Mouse (Mus musculus): Measurements from ENCODE around the gene Tmcc2. TPM values are rescaled to one million over a fixed set of nuclear protein-coding genes. Genes with fewer than 3 reads are reported as not detected.

Tmcc2 gene
- total and polyA plus RNA-seq, 3 experiments, result 0.14 to 0.34 TPM; not detected in 1

GRCm38 (mm10) chr1:132348401-132348800 lies 42.7 kb downstream of the Tmcc2 start:
- peaks cover 9 to 67% of the 10 kb centered on the region in 2 experiments for H3K36me3 ChIP-seq (replicated peaks in 1 of 2; ENCODE audit: control insufficient read depth in 1 of 2, insufficient read depth in 1 of 2, low read length in 1 of 2)
- no peak overlapping the region for H3K27ac ChIP-seq (ENCODE audit: insufficient read depth, low read depth)
- H3K4me2 ChIP-seq (ENCODE audit: insufficient read depth, low read depth, poor library complexity, severe bottlenecking), result no peak overlapping the region
- in situ Hi-C loops (cut with MboI; ENCODE audit: low pct_ligation_motif_present, low pct_unique_long_range_greater_than_20kb, low sequenced_read_pairs), result no loop called here
- no peaks in the 10 kb centered on the region for H3K27me3 ChIP-seq (replicated peaks)
- H3K79me2 ChIP-seq (replicated peaks; ENCODE audit: control insufficient read depth, extremely low read depth, insufficient read depth, poor library complexity, severe bottlenecking), result no peaks in the 10 kb centered on the region
- TF ChIP-seq ZNF384 (IDR thresholded peaks at IDR 0.05; ENCODE audit: low read depth, low read length) (no peak), JUN (IDR thresholded peaks at IDR 0.05; ENCODE audit: insufficient read depth, low read depth, low read length) (no peak), POLR2A (IDR thresholded peaks at IDR 0.05; ENCODE audit: low read depth, low read length) (no peak), MEF2A (IDR thresholded peaks at IDR 0.05; ENCODE audit: borderline replicate concordance, low read depth, low read length) (no peak), SMC3 (IDR thresholded peaks at IDR 0.05; ENCODE audit: low read depth, low read length) (no peak), ZKSCAN1 (IDR thresholded peaks at IDR 0.05; ENCODE audit: borderline replicate concordance, low read depth, low read length) (no peak), USF2 (conservative IDR thresholded peaks at IDR 0.05; ENCODE audit: low read depth, low read length) (no peak), CHD1 (IDR thresholded peaks at IDR 0.05; ENCODE audit: low read depth, low read length) (no peak), MAFK (IDR thresholded peaks at IDR 0.05; ENCODE audit: insufficient replicate concordance, low read length) (no peak), CHD2 (IDR thresholded peaks at IDR 0.05; ENCODE audit: low read length) (no peak), RCOR1 (conservative IDR thresholded peaks at IDR 0.05; ENCODE audit: low read depth, low read length) (no peak), KAT2A (IDR thresholded peaks at IDR 0.05; ENCODE audit: insufficient replicate concordance, low read length) (no peak), USF1 (IDR thresholded peaks at IDR 0.05; ENCODE audit: low read depth, low read length) (no peak), MXI1 (IDR thresholded peaks at IDR 0.05; ENCODE audit: low read depth, low read length) (no peak), IRF4 (IDR thresholded peaks at IDR 0.05; ENCODE audit: low read depth, low read length) (no peak), TCF12 (IDR thresholded peaks at IDR 0.05; ENCODE audit: low read depth, low read length) (no peak), GABPA (IDR thresholded peaks at IDR 0.05; ENCODE audit: insufficient replicate concordance, low read depth, low read length) (no peak), JUND (conservative IDR thresholded peaks at IDR 0.05; ENCODE audit: low read depth, low read length) (no peak), CTCF (conservative IDR thresholded peaks at IDR 0.05 in 1 of 2, IDR thresholded peaks at IDR 0.05 in 1 of 2; ENCODE audit: low read depth in 2 of 2, low read length in 2 of 2) (no peak)
- dilution Hi-C loops (cut with MboI; ENCODE audit: extremely low pct_ligation_motif_present, extremely low pct_unique_long_range_greater_than_20kb, low sequenced_read_pairs), result no loop called here
- H3K4me3 ChIP-seq (replicated peaks in 1 of 3; ENCODE audit: low read depth in 2 of 3, low read length in 2 of 3, poor library complexity in 1 of 3), result no peak overlapping the region
- H3K9me3 ChIP-seq (replicated peaks; ENCODE audit: low read length), result peaks cover 12% of the 10 kb centered on the region
- H3K4me1 ChIP-seq (ENCODE audit: control insufficient read depth in 1 of 2, insufficient read depth in 2 of 2), result peaks cover 5 to 30% of the 10 kb centered on the region in 2 experiments
- H3K9ac ChIP-seq (ENCODE audit: insufficient read depth, low read depth), result no peak overlapping the region
- no peak for DNase-seq (ENCODE audit: extremely low read depth)

GRCm38 (mm10) chr1:132346951-132347350 lies 44.1 kb downstream of the Tmcc2 start:
- peaks cover 9 to 64% of the 10 kb centered on the region in 2 experiments for H3K36me3 ChIP-seq (replicated peaks in 1 of 2; ENCODE audit: control insufficient read depth in 1 of 2, insufficient read depth in 1 of 2, low read length in 1 of 2)
- H3K9me3 ChIP-seq (replicated peaks; ENCODE audit: low read length), result peaks cover 12% of the 10 kb centered on the region
- no peaks in the 10 kb centered on the region for H3K27me3 ChIP-seq (replicated peaks)
- in situ Hi-C loops (cut with MboI; ENCODE audit: low pct_ligation_motif_present, low pct_unique_long_range_greater_than_20kb, low sequenced_read_pairs) (no loop called here), dilution Hi-C loops (cut with MboI; ENCODE audit: extremely low pct_ligation_motif_present, extremely low pct_unique_long_range_greater_than_20kb, low sequenced_read_pairs) (no loop called here)
- H3K4me3 ChIP-seq (replicated peaks in 1 of 3; ENCODE audit: low read depth in 2 of 3, low read length in 2 of 3, poor library complexity in 1 of 3), result no peak overlapping the region
- H3K4me2 ChIP-seq (ENCODE audit: insufficient read depth, low read depth, poor library complexity, severe bottlenecking), result no peak overlapping the region
- no peak for TF ChIP-seq ZKSCAN1 (IDR thresholded peaks at IDR 0.05; ENCODE audit: borderline replicate concordance, low read depth, low read length)
- TF ChIP-seq EP300 (IDR thresholded peaks at IDR 0.05; ENCODE audit: low read length), result no peak
- no peak for TF ChIP-seq RCOR1 (conservative IDR thresholded peaks at IDR 0.05; ENCODE audit: low read depth, low read length)
- no peak for TF ChIP-seq HCFC1 (IDR thresholded peaks at IDR 0.05; ENCODE audit: low read depth, low read length)
- TF ChIP-seq MYC (IDR thresholded peaks at IDR 0.05; ENCODE audit: low read depth, low read length), result no peak
- no peak for TF ChIP-seq CHD2 (IDR thresholded peaks at IDR 0.05; ENCODE audit: low read length)
- no peak for TF ChIP-seq RAD21 (IDR thresholded peaks at IDR 0.05; ENCODE audit: low read depth, low read length)
- no peaks in the 10 kb centered on the region for H3K79me2 ChIP-seq (replicated peaks; ENCODE audit: control insufficient read depth, extremely low read depth, insufficient read depth, poor library complexity, severe bottlenecking)
- no peak overlapping the region for H3K9ac ChIP-seq (ENCODE audit: insufficient read depth, low read depth)
- no peak overlapping the region for H3K27ac ChIP-seq (ENCODE audit: insufficient read depth, low read depth)
- DNase-seq (ENCODE audit: extremely low read depth), result no peak
- H3K4me1 ChIP-seq (ENCODE audit: control insufficient read depth in 1 of 2, insufficient read depth in 2 of 2), result peaks cover 12 to 38% of the 10 kb centered on the region in 2 experiments

All from CH12.LX (cell line).